Mouse (Mus musculus) hindbrain, embryonic 13.5 days (tissue): ENCODE measurements around the gene Olfr1465. TPM values are rescaled to one million over a fixed set of nuclear protein-coding genes. Genes with fewer than 3 reads are reported as not detected.

ENCODE experiments used
- ATAC-seq: fragments of 200-750 bp; cut with Nextera tagmentation; 2 replicates; pipeline ENCODE4 v1.8.0; 2017; ENCODE audit warnings: moderate TSS enrichment; ENCODE audit not compliant: low FRiP score
- H3K27ac ChIP-seq: fragments of 300-500 bp; sonication (generic); 2 replicates; pipeline ENCODE4 v1.5.1; 2015; ENCODE audit warnings: inconsistent platforms, mild to moderate bottlenecking, moderate library complexity
- H3K27me3 ChIP-seq: fragments of 300-500 bp; sonication (generic); 2 replicates; pipeline ENCODE4 v1.6.1; 2015; ENCODE audit warnings: mild to moderate bottlenecking, inconsistent platforms
- H3K36me3 ChIP-seq: fragments of 300-500 bp; sonication (generic); 2 replicates; pipeline ENCODE4 v1.6.1; 2015; ENCODE audit warnings: mild to moderate bottlenecking, inconsistent platforms
- H3K4me1 ChIP-seq: fragments of 300-500 bp; sonication (generic); replicated peaks from 2 replicates; pipeline ENCODE4 v1.6.1; 2015; ENCODE audit warnings: inconsistent platforms
- H3K4me2 ChIP-seq: fragments of 300-500 bp; sonication (generic); 2 replicates; pipeline ENCODE4 v1.6.1; 2015; ENCODE audit warnings: inconsistent platforms, mild to moderate bottlenecking, moderate library complexity
- H3K4me3 ChIP-seq: fragments of 300-500 bp; sonication (generic); 2 replicates; pipeline ENCODE4 v1.5.1; 2015; ENCODE audit warnings: mild to moderate bottlenecking, inconsistent platforms
- H3K9ac ChIP-seq: fragments of 300-500 bp; sonication (generic); 2 replicates; pipeline ENCODE4 v1.6.1; 2015; ENCODE audit warnings: mild to moderate bottlenecking, inconsistent platforms
- H3K9me3 ChIP-seq: fragments of 300-500 bp; sonication (generic); 2 replicates; pipeline ENCODE4 v1.6.1; 2016; ENCODE audit warnings: inconsistent platforms
- WGBS: fragments of 180-500 bp; shearing (Covaris S2); methylation state at CpG from one replicate; pipeline ENCODE4 v1.1.7; 2015; 5-methylcytosine and 5-hydroxymethylcytosine counted together
- polyA plus RNA-seq: library from polyadenylated mRNA; unstranded; fragments of >200 nt; fragmentation: Nextera tagmentation; extraction: Ambion mirVana; gene quantifications from 2 replicates; pipeline ENCODE4 v1.2.1, GENCODE M21; 2015

Olfr1465 gene
- not detected in 2 replicates for polyA plus RNA-seq

GRCm38 (mm10) chr19:13315441-13315840 lies at the start of gene Olfr1465:
Gene Olfr1465 (minus strand): TSS chr19:13315541.
- H3K36me3 ChIP-seq: no peaks in the 10 kb centered on the region
- no peak within 1 kb of the TSS for H3K4me3 ChIP-seq
- no peak for ATAC-seq
- H3K4me1 ChIP-seq: no peaks in the 10 kb centered on the region
- H3K27ac ChIP-seq: no peak within 1 kb of the TSS
- H3K27me3 ChIP-seq: no peaks in the 10 kb centered on the region
- H3K9me3 ChIP-seq: 0 out of 2 replicates have a peak, but pooled peaks cover 7% of the 10 kb centered on the region
- no peak within 1 kb of the TSS for H3K9ac ChIP-seq
- H3K4me2 ChIP-seq: no peak within 1 kb of the TSS

GRCm38 (mm10) chr19:13361936-13362335 lies 46.6 kb upstream of the Olfr1465 start, which contains the start of gene Olfr1467:
Gene Olfr1467 (plus strand): TSS chr19:13362236.
- Histone ChIP-seq H3K4me1 (no peaks in the 10 kb centered on the region), H3K36me3 (no peaks in the 10 kb centered on the region), H3K9ac (no peak within 1 kb of the TSS), H3K27ac (no peak within 1 kb of the TSS), H3K27me3 (no peaks in the 10 kb centered on the region), H3K9me3 (peaks cover 15% of the 10 kb centered on the region), H3K4me2 (no peak within 1 kb of the TSS), H3K4me3 (no peak within 1 kb of the TSS)
- ATAC-seq: no peak
- 66% methylated on average over 2 of the region's 2 CpGs for WGBS

GRCm38 (mm10) chr19:13338562-13338961 lies 23.2 kb upstream of the Olfr1465 start, which contains the start of gene Olfr1466:
Gene Olfr1466 (plus strand): TSS chr19:13338862.
- H3K4me2 ChIP-seq: no peak within 1 kb of the TSS

More at GRCm38 (mm10) chr19:13338562-13338961, 23.2 kb upstream of the Olfr1465 start, which contains the start of gene Olfr1466:
- ATAC-seq: no peak
- H3K36me3 ChIP-seq: no peaks in the 10 kb centered on the region
- no peaks in the 10 kb centered on the region for H3K27me3 ChIP-seq
- H3K4me1 ChIP-seq: no peaks in the 10 kb centered on the region
- WGBS: 96% methylated on average over 2 of the region's 2 CpGs
- no peak within 1 kb of the TSS for H3K9ac ChIP-seq
- H3K27ac ChIP-seq: no peak within 1 kb of the TSS
- peaks cover 24% of the 10 kb centered on the region for H3K9me3 ChIP-seq
- no peak within 1 kb of the TSS for H3K4me3 ChIP-seq

Other genes with a start within 250 kb of the Olfr1465 start
- gene Olfr1457, start 217.7 kb downstream of the Olfr1465 start, polyA plus RNA-seq: not detected in 2 replicates
- not detected in 2 replicates for gene Olfr1458, start 208.8 kb downstream of the Olfr1465 start, polyA plus RNA-seq
- gene Olfr1459, start 166.0 kb downstream of the Olfr1465 start, polyA plus RNA-seq: not detected in 2 replicates
- not detected in 2 replicates for gene Olfr1461, start 152.5 kb downstream of the Olfr1465 start, polyA plus RNA-seq
- not detected in 2 replicates for gene Olfr1462, start 129.8 kb downstream of the Olfr1465 start, polyA plus RNA-seq
- not detected in 2 replicates for gene Olfr1463, start 84.2 kb downstream of the Olfr1465 start, polyA plus RNA-seq
- not detected in 2 replicates for gene Olfr1466, start 23.3 kb upstream of the Olfr1465 start, polyA plus RNA-seq
- gene Olfr1467, start 46.7 kb upstream of the Olfr1465 start, polyA plus RNA-seq: not detected in 2 replicates
- gene Olfr1469, start 92.3 kb upstream of the Olfr1465 start, polyA plus RNA-seq: not detected in 2 replicates
- gene Olfr1471, start 127.9 kb upstream of the Olfr1465 start, polyA plus RNA-seq: not detected in 2 replicates
- gene Olfr1472, start 140.5 kb upstream of the Olfr1465 start, polyA plus RNA-seq: not detected in 2 replicates
- not detected in 2 replicates for gene Olfr1474, start 154.0 kb upstream of the Olfr1465 start, polyA plus RNA-seq
- gene Olfr1475, start 164.7 kb upstream of the Olfr1465 start, polyA plus RNA-seq: not detected in 2 replicates
- gene Olfr1477, start 185.0 kb upstream of the Olfr1465 start, polyA plus RNA-seq: not detected in 2 replicates
- not detected in 2 replicates for gene Olfr1480, start 212.4 kb upstream of the Olfr1465 start, polyA plus RNA-seq